Mouse (Mus musculus): Measurements from ENCODE around the gene Car14.
"Not testable (repeated sequence)": the region's sequence is repeated elsewhere in the genome, so short reads cannot be mapped to it uniquely, and the experiment has no call there.

Gene Car14

DNA sequence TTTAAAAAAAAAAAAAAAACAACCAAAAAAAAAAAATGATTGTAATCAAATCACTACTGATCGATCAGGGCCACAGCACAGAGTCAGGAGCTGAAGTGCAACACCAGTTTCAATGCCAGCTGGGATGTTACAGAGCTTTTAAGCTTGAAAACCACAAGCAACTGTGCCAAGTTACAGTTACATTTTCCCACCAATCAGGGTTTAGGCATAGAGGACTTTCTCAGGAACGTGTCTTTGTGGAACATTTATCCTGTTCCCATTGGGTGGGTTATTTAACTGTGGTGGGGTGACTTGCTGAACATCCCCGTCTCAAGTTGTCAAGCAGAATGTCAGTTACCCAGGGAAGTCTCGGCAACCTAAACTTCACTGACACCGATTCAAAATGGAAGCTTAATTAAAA, 20.6 kb upstream of the Car14 start:
- DNase-seq (ENCODE audit: low spot score in 2 of 2) = peak in 1 of 2 experiments; percentile 36

DNA sequence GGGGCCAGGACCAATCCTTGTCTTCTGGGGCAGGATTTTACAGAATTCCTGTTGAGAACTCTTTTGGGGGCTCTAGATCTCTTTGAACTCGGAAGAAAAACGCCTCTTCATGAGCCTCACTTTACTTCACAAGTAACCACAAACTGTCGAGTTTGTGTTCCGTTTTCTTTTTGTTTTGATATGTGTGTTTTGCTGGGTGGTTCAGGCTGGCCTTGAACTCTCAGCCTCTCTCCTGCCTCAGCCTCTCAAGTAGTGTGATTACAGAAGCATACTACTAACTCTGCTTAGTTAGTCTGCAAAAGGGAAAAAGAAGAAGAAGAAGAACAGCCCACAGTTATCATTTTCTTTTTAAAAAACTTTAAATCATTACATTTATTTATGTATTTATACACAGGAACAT, 19.7 kb upstream of the Car14 start:
- DNase-seq (ENCODE audit: low spot score in 2 of 2) = peak in 1 of 2 experiments; percentile 35

DNA sequence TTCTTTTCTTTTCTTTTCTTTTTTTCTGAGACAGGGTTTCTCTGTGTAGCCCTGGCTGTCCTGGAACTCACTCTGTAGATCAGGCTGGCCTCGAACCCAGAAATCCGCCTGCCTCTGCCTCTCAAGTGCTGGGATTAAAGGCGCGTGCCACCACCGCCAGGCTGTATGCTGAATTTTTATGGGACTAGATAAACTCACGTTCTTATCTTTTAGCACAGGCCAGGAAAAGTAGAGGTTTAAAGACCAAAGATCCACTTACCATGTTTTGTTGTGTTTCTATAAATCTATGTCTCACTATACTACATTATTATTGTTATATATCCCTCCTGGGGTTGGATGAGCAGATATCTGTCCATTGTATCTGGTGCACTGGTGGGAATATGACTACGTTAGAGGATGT, 18.9 kb upstream of the Car14 start:
- not testable (repeated sequence) for DNase-seq (ENCODE audit: low spot score in 2 of 2)

DNA sequence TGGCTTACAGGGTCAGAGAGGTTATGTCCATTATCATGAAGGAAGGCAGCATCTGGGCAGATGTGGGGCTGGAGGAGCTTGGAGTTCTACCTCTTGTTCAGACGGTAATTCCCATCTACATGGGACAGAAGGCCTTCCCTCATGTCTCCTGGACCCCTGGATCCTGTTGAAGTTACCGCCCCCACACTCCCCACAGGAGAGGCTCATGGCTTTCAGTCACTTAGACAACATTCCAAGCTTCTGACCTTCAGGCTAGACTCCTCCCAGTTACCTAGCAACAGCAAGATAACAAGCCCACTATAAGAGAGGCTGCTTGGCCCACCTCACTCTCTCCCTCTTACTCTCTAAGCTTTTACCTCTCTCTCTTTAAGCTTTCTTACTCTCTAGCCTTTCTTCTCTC, 16.0 kb upstream of the Car14 start:
- not testable (repeated sequence) for DNase-seq (ENCODE audit: low spot score in 2 of 2)

DNA sequence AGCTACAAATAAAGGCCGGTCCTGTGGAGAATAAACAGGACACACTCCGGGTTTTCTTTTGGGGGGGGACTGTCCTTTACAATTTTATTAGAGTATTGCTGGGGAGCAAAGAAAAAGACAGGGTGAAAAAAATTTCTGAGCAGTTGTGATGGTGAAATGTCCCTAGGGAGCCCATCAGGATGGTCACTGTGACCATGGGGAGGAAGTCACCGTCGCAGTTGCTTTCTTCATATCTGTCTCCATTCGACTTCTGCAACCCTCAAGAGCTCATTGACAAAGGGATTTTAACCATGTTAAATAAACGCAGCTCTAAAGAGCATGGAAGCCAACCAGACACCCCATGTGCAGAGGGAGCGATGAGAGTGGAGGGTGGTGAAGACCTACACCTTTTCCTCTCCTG, 12.3 kb upstream of the Car14 start:
- no peak for DNase-seq (ENCODE audit: low spot score in 2 of 2)

DNA sequence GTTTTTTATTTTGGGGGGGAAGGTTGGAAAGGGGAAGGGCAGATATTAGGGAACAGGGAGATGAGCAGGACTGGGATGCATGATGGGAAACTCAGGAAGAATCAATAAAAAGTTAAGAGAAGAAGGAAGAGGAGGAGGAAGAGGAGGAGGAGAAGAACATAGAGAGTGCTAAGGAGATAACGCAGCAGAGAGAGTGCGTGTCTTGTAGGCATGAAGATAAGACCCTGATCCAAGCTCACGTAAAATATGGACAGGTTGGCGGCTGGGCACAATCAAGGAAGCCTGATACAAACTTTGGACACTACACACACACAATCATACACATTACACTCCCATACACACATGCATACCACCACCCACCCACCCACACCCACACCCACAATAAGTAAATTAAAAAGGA, 10.2 kb upstream of the Car14 start:
- no peak for DNase-seq (ENCODE audit: low spot score in 2 of 2)

DNA sequence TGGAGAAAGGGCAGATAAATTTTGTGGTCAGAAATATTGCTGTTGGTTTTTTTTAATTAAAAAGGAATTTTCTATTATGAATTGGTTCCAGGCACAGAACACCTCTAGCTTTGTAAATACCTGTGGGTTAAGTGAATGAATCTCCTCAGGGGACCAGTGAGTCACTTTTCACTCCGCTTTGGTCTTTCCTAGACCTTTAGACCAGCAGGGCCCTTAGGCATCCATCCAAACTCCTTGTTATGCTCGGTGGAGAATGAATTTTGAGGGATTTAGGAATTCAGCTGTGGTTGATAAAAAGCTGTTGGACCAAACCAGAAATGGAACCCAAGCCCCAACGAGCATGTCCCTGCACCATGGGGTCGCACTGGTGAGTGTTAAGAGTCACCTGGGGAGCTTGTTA, 3.1 kb upstream of the Car14 start:
- no peak for DNase-seq (ENCODE audit: low spot score in 2 of 2)

DNA sequence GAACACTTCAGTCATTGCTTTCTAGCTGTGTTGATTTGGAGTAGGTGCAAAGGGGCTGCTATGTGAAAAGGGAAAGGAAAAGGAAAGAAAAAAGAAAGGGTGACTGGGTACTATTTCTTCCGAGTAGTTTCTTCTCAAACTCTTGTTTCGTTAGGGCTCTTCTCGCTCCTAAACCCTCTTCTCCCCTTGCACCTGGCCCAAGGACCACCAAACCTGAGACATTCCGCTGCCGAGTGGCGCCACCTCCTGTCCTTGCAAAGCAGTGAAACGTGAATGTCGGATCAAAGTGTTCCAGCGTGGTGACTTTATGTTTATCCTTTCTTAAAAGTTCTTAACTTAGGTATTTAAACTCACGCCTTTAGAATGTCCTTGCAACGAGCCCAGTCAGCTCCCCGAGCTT, 2.4 kb upstream of the Car14 start:
- DNase-seq (ENCODE audit: low spot score in 2 of 2) = peak; percentile 74 to 84

DNA sequence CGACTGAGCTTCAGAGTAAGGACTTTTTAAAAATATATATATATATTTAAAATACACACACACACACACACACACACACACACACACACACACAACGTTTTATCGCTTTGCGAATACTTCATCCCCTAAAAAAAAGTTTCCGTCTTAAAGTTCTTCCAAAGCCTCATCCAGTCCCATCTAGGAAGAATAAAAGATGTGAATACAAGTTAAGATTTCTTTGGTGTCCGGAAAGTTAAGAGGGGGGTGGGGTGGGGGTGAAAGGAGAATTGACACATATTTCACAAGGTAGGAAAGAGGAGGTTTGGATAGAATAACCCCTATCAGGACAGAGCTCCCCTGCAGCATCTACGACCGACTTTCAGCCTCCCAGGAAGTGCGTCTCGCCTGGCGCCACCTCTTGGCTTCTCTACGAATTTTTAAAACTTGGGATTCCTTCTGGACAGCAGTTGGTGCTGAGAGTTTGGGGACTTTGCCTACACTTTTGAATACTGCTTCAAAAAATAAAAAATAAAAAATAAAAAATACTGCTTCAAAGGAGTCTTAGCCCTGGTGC, 1.5 kb upstream of the Car14 start:
- DNase-seq (ENCODE audit: low spot score in 2 of 2) = peak in 1 of 2 experiments; percentile 57

DNA sequence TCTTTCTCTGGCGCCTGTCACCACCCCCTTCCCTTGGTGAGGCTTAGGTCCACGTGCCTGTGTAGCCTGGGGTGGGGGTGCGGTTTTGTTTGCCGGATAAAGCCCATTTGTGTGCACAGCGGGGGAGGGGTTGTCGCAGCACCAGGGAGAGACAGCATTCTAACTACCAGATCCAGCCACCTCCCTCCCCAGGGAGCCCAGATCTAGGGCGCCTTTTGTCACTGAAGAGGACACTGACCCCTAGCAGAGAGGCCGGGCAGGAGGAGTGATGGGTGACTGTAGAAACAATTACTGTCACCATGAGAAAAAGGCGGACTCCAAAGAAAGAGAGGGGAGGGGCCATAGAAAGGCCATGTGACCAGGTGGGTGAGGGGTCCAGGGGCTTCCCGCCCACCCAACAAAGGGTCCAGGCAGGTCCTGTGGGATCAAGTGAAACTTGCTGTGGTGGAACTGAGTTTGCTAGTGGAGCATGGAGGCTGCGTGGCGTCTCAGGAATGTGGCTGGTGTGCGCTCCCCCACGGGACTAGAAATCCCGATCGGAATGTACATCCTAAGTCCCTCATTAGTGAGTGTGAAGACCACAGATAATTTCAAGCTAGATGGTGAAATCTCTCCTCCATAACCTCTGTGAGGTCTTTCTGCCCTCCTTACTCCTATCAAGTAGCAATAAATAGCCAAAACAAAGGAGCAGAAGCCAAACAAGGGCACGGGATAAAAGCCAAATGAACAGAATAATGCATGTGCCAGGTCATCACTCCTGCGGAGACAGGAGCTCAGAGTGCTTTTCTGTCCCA, 852 bp upstream of the Car14 start:
- peak in 1 of 2 experiments; percentile 44 for DNase-seq (ENCODE audit: low spot score in 2 of 2)

DNA sequence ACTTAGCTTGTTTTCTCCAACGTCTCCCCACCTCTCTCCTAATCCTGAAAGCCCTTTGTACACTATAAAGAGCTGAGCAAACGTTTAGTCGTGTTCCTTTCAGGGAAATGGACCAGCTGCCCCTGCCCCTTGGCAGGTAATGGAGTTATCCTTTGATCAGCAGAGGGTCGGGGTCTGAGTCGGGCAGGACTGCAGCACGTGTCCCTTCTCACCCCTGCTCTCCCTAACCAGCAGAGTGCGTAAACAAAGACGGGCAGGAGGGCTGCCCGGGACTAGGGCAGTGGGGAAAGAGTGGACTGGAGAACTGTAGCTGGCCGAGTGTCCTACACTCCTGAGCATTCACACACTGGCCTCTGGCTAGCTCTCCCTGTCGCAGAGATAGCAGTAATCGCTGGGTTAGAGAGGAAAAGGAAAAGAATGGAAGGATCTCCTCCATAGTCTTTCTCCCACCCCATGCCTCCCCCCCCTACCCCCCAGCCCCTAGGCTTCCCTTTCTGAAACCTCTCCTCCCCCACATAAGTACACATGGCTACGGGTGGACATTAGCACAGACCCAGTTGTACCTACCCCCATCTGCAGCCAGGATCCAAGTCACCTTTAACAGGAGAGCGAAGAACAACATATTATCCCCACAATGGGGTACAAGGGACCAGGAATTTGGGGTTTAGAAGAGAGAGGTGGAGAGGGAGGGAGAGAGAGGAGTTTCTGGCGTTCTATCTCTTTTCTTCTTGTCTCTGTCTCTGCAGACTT, 563 bp downstream of the Car14 start:
- no peak for DNase-seq (ENCODE audit: low spot score in 2 of 2)

DNA sequence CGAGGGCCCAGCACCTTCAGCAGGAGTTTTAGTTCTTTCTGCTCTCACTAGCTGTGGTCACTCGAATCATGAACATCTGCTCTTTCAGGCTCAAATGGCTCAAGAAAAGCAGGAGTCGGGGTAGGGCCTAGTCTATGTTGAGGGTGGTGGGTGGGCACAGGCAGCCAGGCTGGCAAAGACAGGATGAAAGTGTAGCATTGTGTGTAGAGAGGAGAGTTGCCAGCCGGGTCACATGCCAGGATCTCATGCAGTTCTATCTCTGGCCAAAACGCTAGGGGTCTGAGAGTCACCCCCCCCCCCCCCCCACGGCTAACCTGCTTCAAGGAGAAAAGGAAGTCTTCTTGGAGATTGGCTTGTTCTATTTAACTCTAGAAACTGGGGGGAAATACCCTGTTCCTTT, 1.8 kb downstream of the Car14 start:
- DNase-seq (ENCODE audit: low spot score in 2 of 2) = no peak

DNA sequence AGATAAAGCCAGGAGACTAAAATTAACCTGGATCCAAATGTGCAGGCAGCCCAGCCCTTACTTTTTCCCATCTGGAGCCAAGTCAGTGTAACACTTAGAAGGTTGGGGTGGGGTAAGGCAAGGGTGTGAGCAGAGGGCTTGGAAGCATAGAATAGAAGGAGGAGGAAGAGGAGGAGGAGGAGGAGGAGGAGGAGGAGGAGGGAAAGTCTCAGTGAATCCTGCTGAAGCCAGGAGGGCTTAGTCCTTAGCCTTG, 2.2 kb downstream of the Car14 start:
- DNase-seq (ENCODE audit: low spot score in 2 of 2) = no peak

DNA sequence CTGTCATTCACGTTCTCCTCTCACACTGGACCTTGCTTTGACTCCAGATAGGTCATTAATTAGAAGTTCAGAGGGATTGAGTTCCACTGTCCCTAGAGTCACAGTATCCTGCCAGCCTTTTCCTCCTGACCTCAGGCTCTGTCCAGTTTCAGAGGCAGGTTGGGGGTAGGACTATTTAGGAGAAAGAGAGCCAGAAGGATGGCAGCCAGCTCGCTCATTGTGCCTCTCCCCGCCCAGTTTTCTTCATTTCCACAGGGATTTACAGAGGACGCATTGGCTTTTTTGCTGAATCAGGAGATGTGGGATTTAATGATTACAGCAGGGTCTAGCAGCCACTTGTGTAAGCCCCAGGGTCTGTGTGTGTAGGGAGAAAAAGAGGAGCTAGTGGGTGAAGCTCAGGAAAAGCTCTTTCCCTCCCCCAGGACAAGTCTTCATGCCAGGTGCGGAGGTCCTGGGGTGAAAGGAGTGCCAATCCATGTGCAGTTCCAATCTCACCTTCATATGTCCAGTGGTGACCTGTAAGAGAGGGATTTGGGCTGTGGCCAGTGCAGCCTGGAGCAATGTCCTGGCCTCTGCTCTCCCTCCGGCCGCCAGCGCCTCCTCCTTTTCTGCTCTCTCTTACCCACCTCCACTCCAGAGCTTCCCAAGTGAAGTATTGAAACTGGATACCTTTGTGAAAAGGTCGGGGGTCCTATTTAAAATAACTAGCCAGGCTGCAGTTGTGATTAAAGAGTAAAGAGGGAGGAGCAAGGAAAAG, 2.7 kb downstream of the Car14 start:
- no peak for DNase-seq (ENCODE audit: low spot score in 2 of 2)

DNA sequence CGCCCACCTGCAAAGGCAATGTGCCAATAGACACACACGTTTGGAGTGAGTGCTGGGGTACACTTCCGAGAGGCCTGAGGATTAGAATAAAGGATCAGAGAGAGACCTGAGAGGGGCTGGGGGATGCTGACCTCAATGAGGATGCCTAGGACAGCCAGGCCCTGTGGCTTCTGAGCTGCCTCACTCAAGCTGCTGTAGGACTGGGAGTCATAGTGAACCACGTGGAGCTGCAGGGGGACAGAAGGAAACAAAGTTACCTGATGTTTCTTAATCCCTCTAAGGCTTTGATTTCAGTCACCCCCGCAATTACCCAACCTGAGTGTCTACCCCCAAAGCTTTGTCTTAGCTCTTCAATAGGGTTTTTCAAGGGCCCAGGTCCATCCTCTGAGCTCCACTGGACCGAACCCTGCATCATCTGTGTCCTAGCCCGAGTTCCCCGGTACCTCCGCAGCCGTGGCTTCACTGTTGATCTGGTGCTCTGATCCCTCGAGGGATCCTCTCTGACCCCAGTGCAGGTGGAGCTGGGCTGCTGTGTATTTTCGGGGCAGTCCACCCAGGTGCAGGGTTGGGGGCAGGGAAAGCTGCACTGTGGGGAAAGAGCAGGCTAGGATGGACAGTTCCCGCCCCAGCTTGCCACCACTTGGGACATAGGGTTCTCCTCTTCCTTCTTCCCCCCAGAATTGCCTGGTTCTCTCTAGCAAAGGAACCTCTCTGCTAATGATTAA, 4.5 kb downstream of the Car14 start:
- DNase-seq (ENCODE audit: low spot score in 2 of 2) = no peak

DNA sequence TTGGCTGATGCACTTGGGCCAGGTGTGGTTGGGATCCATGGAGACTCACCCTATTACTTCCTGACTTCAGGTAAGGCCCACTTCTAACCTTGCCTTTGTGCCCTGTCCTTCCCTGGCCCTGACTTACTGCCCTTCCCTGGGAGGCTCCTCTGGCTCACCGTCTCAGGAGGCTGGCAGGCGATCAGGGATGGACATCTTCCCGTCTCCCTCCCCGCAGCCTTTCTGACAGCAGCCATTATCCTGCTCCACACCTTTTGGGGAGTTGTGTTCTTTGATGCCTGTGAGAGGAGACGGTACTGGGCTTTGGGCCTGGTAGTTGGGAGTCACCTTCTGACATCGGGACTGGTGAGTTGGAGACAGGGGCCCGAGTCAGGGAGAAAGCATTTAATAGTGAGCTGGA, 9.0 kb downstream of the Car14 start:
- DNase-seq (ENCODE audit: low spot score in 2 of 2) = not testable (repeated sequence)

DNA sequence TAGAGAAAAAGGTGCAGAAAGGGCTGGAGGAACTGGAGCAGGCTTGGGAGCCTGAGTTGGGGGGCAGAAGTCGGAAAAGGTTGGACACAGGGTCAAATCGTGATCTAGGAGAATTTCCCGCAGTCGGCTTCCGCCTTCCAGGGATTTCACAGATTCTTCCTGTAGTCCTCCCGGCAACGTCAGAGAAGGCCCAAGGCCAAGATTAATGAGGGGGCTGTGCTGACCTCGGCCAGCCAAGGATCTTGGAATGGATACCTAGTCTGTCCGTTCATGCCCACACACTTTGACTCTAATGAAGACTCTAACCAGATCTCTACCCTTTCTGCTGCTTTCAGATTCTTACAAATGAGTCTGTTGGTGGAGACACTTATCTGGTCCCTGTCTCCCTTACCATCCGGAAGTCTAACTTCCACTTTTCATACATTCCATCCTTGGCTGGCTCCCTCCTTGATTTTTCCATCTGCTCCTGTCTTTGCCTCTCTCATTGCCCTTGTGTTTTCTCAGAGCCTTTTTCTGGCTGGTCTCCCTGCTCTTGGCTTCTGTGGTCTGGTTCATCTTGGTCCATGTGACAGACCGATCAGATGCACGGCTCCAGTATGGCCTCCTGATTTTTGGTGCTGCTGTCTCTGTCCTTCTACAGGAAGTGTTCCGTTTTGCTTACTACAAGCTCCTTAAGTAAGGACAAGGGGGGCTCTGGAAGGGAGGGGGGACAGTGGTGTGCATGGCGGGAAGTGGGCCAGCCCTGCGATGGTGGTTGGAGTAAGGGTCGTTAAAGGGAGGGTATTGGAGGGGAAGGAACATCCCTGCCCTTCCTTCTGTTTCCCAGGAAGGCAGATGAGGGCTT, 10.0 kb downstream of the Car14 start:
- peak in 1 of 2 experiments; percentile 23 for DNase-seq (ENCODE audit: low spot score in 2 of 2)

DNA sequence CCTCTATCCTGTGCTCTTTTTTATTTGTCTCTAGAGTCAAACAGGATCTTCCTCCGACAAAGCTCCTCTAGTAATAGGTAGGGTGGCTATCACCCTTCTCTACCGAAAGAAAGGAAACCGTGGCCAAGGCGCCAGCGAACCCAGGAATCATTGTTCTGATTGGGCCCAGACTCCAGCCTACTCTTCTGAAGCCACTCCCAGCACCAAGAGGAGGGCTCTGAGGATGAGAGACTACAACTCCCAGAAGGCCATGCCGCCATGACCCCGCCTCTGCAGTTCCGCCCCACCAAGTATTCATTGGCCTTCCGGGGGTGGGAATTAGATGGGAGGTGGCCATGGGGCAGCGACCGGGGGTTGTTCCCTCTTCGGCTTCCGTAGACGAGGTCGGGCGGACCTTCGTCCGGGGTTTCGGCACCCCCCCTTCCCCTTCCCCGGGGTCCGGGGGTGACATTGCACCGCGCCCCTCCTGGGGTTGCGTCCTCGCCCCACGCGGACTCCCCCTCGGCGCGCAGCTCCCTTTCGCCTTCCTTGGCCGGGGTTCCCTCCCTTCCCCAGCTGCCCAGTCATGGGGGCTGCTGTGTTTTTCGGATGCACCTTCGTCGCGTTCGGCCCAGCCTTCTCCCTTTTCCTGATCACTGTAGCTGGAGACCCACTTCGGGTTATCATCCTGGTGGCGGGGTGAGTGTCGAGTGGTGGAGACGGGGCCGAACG, 10.7 kb downstream of the Car14 start, which contains the start of gene Aph1a:
Aph1a (plus strand) TSS at position 364 of the 711 bp plus-strand sequence.
- peak; percentile 92 to 95 for DNase-seq (ENCODE audit: low spot score in 2 of 2)

DNA sequence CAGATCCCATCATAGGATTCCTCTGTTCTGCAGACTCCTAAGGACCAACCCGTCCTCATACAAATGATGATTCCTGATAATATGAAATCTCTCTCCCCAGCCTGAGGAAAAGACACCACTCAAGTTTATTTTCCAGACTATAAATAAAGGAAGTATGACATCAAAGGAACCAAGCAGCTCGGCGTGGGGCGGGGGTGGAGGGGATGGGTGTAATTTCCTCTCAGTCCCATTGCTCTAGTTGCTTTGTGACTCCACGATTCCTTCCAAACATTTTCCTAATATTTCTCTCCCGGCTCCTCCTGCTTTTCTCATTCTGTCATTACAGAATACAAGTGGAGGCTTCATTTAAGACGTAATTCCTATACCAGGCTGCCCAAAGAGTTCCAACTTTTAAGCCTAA, 11.4 kb downstream of the Car14 start:
- DNase-seq (ENCODE audit: low spot score in 2 of 2) = no peak

Measured in thymus, postnatal 10 days (tissue).